Mouse (Mus musculus) embryonic facial prominence, embryonic 11.5 days (tissue): ENCODE measurements around the gene Sh2b2. TPM values are rescaled to one million over a fixed set of nuclear protein-coding genes. Genes with fewer than 3 reads are reported as not detected.
A peak's percentile ranks its signal among the peaks of the same experiment; 100 is the strongest.
"Not testable (repeated sequence)": the region's sequence is repeated elsewhere in the genome, so short reads cannot be mapped to it uniquely, and the experiment has no call there.

ENCODE experiments used
- ATAC-seq: fragments of 200-750 bp; cut with Nextera tagmentation; replicated peaks from 2 replicates; pipeline ENCODE4 v1.8.0; 2017; ENCODE audit warnings: low read depth; ENCODE audit not compliant: insufficient number of reproducible peaks, low FRiP score, low TSS enrichment
- DNase-seq: peaks from one replicate; pipeline ENCODE4 v3.0.0-alpha.2; 2015; ENCODE audit warnings: low spot score
- H3K27ac ChIP-seq: fragments of 300-500 bp; sonication (generic); replicated peaks from 2 replicates; pipeline ENCODE4 v1.5.1; 2014; ENCODE audit warnings: mild to moderate bottlenecking, low read depth, low read length, control low read depth
- H3K27me3 ChIP-seq: fragments of 300-500 bp; sonication (generic); 2 replicates; pipeline ENCODE4 v1.6.1; 2014; ENCODE audit warnings: mild to moderate bottlenecking, low read length, moderate library complexity, mixed read lengths; ENCODE audit not compliant: control insufficient read depth, insufficient read depth
- H3K36me3 ChIP-seq: fragments of 300-500 bp; sonication (generic); replicated peaks from 2 replicates; pipeline ENCODE4 v1.6.1; 2014; ENCODE audit warnings: low read depth, mild to moderate bottlenecking, low read length, moderate library complexity, mixed read lengths; ENCODE audit not compliant: control insufficient read depth, insufficient read depth
- H3K4me1 ChIP-seq: fragments of 300-500 bp; sonication (generic); 2 replicates; pipeline ENCODE4 v1.6.1; 2014; ENCODE audit warnings: low read length, mixed read lengths; ENCODE audit not compliant: control insufficient read depth, insufficient read depth
- H3K4me2 ChIP-seq: fragments of 300-500 bp; sonication (generic); 2 replicates; pipeline ENCODE4 v1.6.1; 2014; ENCODE audit warnings: low read depth, mild to moderate bottlenecking, control low read depth, low read length, moderate library complexity
- H3K4me3 ChIP-seq: fragments of 300-500 bp; sonication (generic); 2 replicates; pipeline ENCODE4 v1.5.1; 2014; ENCODE audit warnings: low read depth, low read length, control low read depth
- H3K9ac ChIP-seq: fragments of 300-500 bp; sonication (generic); replicated peaks from 2 replicates; pipeline ENCODE4 v1.6.1; 2014; ENCODE audit warnings: mild to moderate bottlenecking, control low read depth, low read length
- H3K9me3 ChIP-seq: fragments of 300-500 bp; sonication (generic); replicated peaks from 2 replicates; pipeline ENCODE4 v1.6.1; 2016; ENCODE audit warnings: mild to moderate bottlenecking, low read length, inconsistent platforms, mixed read lengths; ENCODE audit not compliant: control insufficient read depth
- WGBS: fragments of 180-500 bp; shearing (Covaris S2); extraction: QIAGEN DNeasy Blood & Tissue Kit; methylation state at CpG from one replicate; pipeline ENCODE4 v1.1.7; 2014; 5-methylcytosine and 5-hydroxymethylcytosine counted together
- polyA plus RNA-seq: library from polyadenylated mRNA; unstranded; fragments of >200 nt; fragmentation: Nextera tagmentation; extraction: Ambion mirVana; gene quantifications from 2 replicates; pipeline ENCODE4 v1.2.1, GENCODE M21; 2014

Sh2b2 gene
- polyA plus RNA-seq, 1 experiment from 2014 or later = 9.8 TPM

GRCm38 (mm10) chr5:136213716-136214115 is 32.6 kb downstream of the Sh2b2 start:
- Histone ChIP-seq H3K36me3 (no peaks in the 10 kb centered on the region), H3K27me3 (no peaks in the 10 kb centered on the region), H3K9ac (no peak overlapping the region), H3K4me1 (no peaks in the 10 kb centered on the region), H3K27ac (no peak overlapping the region), H3K4me3 (no peak overlapping the region), H3K9me3 (no peaks in the 10 kb centered on the region), H3K4me2 (no peak overlapping the region)
- no peak for ATAC-seq
- WGBS = 83% methylated on average over 5 of the region's 5 CpGs
- no peak for DNase-seq

- no peaks in the 10 kb centered on the region for H3K4me1 ChIP-seq
- WGBS = 89% methylated on average over 11 of the region's 11 CpGs
- DNase-seq = no peak
Measured at GRCm38 (mm10) chr5:136212716-136213115, 33.6 kb downstream of the Sh2b2 start.

GRCm38 (mm10) chr5:136211341-136212102 is 34.8 kb downstream of the Sh2b2 start:
- not testable (repeated sequence) for H3K4me3 ChIP-seq, DNase-seq, H3K9me3 ChIP-seq, H3K27ac ChIP-seq, ATAC-seq, H3K27me3 ChIP-seq, H3K36me3 ChIP-seq, H3K4me1 ChIP-seq, H3K4me2 ChIP-seq, H3K9ac ChIP-seq
- WGBS = 90% methylated on average over 14 of the region's 14 CpGs

More at GRCm38 (mm10) chr5:136212716-136213115, 33.6 kb downstream of the Sh2b2 start:
- no peak for ATAC-seq
- Histone ChIP-seq H3K36me3 (no peaks in the 10 kb centered on the region), H3K9me3 (no peaks in the 10 kb centered on the region), H3K27me3 (no peaks in the 10 kb centered on the region), H3K9ac (no peak overlapping the region), H3K4me3 (no peak overlapping the region), H3K4me2 (no peak overlapping the region), H3K27ac (no peak overlapping the region)

- Histone ChIP-seq H3K4me1 (no peaks in the 10 kb centered on the region), H3K4me3 (no peak overlapping the region), H3K27ac (no peak overlapping the region), H3K36me3 (no peaks in the 10 kb centered on the region), H3K27me3 (no peaks in the 10 kb centered on the region), H3K9me3 (no peaks in the 10 kb centered on the region), H3K9ac (no peak overlapping the region), H3K4me2 (no peak overlapping the region)
- no peak for DNase-seq
- whole genome bisulfite sequencing = 83% methylated on average over 5 of the region's 5 CpGs
- ATAC-seq = no peak
Measured at GRCm38 (mm10) chr5:136210549-136210948, 35.8 kb downstream of the Sh2b2 start.

GRCm38 (mm10) chr5:136201832-136202231 is 44.5 kb downstream of the Sh2b2 start:
- Histone ChIP-seq H3K4me1 (no peaks in the 10 kb centered on the region), H3K36me3 (no peaks in the 10 kb centered on the region), H3K9me3 (no peaks in the 10 kb centered on the region), H3K27me3 (no peaks in the 10 kb centered on the region), H3K27ac (no peak overlapping the region), H3K9ac (no peak overlapping the region), H3K4me3 (no peak overlapping the region), H3K4me2 (no peak overlapping the region)
- peak; percentile 89 for DNase-seq
- no peak for ATAC-seq
- 33% methylated on average over 7 of the region's 7 CpGs for WGBS

GRCm38 (mm10) chr5:136199526-136199925 is 46.8 kb downstream of the Sh2b2 start:
- H3K27ac ChIP-seq = no peak overlapping the region
- no peaks in the 10 kb centered on the region for H3K4me1 ChIP-seq
- peak overlapping the region; percentile 90 for H3K9ac ChIP-seq
- H3K27me3 ChIP-seq = no peaks in the 10 kb centered on the region
- 36% methylated on average over 11 of the region's 11 CpGs for WGBS
- peak overlapping the region; percentile 99 for H3K4me3 ChIP-seq
- H3K4me2 ChIP-seq = peak overlapping the region; percentile 50
- H3K9me3 ChIP-seq = no peaks in the 10 kb centered on the region; the same call in 1 of the 2 replicates
- peaks cover 12% of the 10 kb centered on the region for H3K36me3 ChIP-seq
- DNase-seq (peak; percentile 25), ATAC-seq (no peak)

GRCm38 (mm10) chr5:136198474-136199391 is 47.6 kb downstream of the Sh2b2 start, which contains the start of gene Prkrip1:
Gene Prkrip1 (minus strand): TSS chr5:136198963.
- H3K4me1 ChIP-seq = no peaks in the 10 kb centered on the region
- H3K36me3 ChIP-seq = peaks cover 12% of the 10 kb centered on the region
- peak within 1 kb of the TSS; percentile 99 for H3K4me3 ChIP-seq
- peak; percentile 80 for ATAC-seq
- H3K9ac ChIP-seq = peak within 1 kb of the TSS; percentile 90
- WGBS = under 1% methylated on average over 62 of the region's 62 CpGs
- no peaks in the 10 kb centered on the region; the same call in 1 of the 2 replicates for H3K9me3 ChIP-seq
- peak within 1 kb of the TSS; percentile 72 for H3K4me2 ChIP-seq
- DNase-seq = peak; percentile 97
- H3K27ac ChIP-seq = peak within 1 kb of the TSS; percentile 41; the same call in 1 of the 2 replicates
- H3K27me3 ChIP-seq = no peaks in the 10 kb centered on the region
